Mouse (Mus musculus) Muller cell, postnatal 12 days (primary cell): ENCODE results near the gene Oxct2a.
"Not testable (repeated sequence)": the region's sequence is repeated elsewhere in the genome, so short reads cannot be mapped to it uniquely, and the experiment has no call there.

Source experiments
- DNase-seq: peaks from one replicate; pipeline ENCODE4 v3.0.0-alpha.2; 2015; ENCODE audit errors: inconsistent ontology term

The Oxct2a gene

DNA sequence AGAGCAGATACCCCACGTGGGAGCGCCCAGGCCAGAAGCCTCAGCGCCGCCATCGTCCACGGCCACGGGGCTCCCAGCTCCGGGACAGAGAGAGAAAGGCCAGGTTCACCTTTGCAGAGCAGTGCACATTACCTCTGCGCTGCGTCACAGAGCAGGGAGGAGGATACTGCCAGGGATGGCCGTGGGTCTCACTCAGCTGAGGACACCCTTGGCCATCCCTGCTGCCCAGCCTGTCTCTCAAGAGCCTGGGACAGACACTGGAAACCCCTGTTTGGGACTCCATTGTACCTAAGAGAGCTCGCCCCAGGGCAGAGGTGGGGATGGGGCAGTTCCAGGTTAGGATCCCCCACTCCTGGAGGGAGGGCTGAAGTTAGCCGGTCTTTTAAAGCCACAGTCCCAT, at the start of gene Oxct2a:
Gene Oxct2a, minus strand, starts transcription at position 101 of the 400 bp plus-strand sequence.
- DNase-seq = no peak

DNA sequence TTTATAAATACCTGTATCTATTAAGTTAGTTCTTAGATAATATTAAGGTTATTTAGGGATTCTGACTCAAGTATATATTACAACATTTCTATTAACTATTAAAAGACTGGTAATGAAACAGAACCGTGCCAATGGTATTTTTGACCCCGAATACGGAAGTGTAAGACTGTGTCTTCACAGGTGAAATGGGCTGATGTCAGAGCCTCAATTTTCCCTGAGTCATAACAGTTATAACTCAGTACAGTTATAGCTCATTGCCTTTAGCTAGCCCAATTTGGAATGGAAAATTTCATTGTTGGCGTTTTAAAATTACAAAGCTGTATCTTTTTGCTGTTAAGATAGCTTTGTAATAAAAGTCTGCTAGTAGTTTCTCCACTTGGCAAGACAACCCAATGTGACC, 40.1 kb upstream of the Oxct2a start:
- DNase-seq = no peak

DNA sequence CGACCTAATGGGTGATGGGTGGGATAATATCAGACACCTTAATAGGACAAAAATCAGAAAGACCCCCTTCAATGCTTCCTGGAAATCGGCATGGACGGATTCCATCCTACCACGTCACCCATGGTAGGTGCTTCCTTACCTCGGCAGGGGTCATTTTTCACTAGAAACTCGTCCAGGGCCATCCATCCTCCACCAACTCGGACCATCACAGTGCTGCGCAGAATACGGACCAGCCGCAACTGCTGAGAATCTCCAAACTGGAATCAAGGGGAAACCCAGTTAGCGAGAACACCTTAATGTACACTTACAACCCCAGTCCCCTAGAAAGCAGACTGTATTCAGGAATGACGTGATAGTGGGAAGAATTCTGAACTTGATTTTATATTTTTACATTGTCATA, 37.3 kb upstream of the Oxct2a start:
- no peak for DNase-seq

DNA sequence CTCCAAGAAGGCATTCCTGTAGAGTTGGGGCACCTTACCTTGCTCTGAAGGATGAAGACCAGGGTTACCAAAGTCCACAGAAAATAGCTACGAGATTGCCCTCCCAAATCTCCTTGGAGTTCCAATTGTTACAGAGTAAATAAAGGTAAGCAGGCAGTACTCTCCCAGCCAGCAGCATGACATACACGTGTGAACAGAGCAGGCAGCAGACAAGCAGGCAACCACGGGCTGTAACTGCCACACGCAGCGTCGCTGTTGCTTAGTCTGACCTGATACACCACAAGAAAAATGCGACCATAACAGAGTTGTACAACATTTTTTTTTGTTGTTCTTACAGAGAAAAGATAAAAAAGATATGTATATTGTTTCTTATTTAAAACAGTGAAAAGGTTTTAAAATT, 35.2 kb upstream of the Oxct2a start:
- no peak for DNase-seq

DNA sequence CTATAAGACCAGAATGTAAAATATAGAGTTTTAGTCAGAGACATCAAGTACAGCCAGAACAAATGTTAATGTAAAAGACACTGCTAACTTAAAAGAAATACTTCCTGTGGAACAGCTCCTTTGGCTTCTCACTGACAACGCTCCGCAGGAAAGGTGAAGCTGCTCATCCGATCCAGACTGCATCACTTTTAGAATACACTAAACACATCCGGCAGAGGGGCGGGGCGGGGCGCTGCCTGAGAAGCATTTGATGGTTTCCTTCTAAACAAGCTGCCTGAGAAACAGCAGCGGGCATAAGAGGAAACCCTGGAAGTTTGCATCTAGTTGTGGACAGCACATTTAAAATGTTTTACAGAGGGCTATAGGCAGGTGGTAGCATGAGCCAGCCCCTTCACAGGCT, 32.5 kb upstream of the Oxct2a start:
- DNase-seq = no peak

DNA sequence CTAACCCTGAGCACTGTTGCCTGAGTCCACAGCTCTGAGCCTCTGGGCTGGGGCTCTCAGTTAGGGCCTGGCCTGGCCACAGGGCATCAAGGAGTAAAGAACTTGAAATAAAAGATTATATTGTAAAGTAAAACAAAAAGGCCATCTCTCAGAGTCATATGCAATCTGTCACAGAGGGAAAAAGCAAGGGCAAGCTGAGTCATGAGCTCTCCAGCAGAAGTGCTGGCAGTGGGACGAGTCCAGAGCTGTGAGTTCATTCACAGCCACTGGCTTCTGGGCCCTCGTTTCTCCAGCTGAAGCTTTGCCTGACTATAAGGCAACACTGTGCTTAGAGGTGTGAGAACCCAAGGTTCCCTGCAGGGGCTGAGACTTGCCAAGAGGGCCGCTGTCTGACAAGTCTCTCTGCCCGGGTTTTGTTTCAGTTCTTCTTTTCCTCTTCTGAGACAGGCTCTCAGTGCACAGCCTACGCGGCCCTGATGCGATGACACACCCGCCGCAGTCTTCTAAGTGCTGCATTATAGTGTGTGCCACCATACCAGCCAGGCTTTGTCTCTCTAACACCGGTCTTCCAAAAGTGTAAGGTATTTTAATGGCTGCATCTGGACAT, 29.9 kb upstream of the Oxct2a start:
- no peak for DNase-seq

DNA sequence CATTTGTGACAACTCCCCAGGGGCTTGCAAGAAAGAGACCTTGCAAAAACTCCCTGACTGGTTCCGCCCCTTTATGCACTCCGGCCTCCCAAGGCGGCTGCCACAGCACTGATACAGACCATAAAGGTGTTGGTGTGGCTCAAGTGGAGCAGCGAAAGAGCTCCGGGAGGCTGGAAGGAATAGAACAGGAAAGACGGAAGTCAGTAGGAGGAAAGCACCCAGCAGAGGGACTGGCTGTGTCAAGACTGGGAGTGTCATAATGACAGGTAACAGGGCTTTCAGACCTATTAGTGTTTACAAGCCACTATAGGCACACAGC, 20.0 kb upstream of the Oxct2a start:
- no peak for DNase-seq

DNA sequence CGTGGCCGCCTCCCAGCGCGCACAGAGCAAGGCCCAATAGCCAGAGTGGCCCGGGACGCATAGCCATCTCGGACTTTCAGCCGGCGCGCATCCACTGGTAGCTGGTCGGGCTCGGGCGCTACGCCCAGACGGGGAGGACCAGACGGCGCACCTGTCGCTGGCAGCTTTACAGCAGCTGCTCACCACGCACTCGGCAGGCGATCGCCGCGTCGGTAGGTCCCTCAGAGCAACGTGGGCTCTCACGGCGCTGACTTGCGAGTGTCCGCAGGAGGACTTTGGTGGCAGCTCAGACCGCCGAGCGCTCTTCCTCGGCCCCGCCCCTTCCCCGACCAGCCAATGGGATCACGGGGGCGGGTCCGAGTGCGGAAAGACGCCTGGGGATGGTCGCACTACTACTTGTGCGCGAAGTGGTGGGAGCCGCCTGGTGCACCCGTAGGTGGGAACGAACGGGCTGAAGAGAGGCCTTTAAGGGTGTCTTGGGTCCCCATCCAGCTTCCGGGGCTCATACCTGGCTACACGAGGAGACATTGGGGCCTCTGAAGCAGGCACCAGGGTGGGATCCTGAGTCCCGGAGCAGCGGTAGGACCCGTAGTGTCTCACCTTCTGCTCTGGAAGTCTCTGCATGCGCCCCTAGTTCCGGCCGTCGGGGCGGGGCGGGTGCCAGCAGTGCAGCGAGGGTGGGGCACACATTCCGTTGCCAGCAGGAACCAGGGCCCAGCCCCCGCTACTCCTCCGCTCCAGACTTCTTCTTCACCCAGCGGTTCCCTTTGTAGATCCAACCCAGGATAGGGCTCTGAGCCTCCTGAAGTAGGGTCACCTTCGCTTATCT, 19.4 kb upstream of the Oxct2a start, which contains the start of gene Bmp8a:
Gene Bmp8a, minus strand, starts transcription at position 611 of the 829 bp plus-strand sequence.
- DNase-seq = peak; percentile 84

DNA sequence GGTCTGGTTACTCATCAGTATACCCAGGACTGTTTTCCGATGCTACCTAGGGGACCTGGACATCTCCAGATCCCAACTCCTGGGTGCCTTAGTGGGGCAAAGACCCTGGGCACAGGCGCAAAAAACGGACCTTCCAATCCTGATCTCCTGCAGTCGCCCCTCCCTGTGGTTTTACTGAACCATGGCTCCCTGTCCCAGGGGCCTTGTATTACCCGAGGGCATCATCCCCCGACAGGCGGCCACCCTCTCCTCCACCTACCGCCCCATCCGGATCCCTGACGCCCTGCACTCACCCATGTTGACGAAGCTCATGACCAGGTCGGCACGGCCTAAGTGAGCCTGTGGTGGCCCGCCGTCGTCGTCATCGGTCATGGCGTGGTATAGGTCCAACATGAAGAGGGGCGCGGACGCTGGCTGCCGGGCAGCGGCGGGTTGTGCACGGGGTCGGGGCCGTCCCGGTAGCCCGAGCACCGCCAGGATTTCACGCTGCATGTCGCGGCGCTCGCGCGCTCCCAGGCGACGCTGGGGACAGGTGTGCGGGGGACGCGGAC, 18.7 kb upstream of the Oxct2a start:
- no peak for DNase-seq

DNA sequence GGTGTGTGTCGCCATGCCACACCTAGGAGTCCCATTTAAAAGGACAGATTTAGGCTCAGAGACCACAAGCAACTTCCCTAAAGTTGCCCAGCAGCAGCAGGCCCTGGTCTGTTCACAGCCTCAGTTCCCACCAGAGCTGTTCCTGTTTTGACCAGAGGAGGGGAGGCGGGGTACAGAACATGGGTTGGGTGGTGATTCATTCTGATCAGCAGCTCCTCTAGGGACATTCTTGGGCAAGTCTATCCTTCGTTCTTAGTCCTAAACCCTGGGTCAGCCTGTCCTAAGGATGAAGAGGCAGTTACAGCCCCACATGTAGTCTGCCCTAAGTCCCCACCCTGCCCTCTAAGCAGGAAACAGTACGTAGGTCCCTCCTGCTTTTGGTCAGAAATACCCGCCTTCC, 16.8 kb upstream of the Oxct2a start:
- DNase-seq = peak; percentile 20

DNA sequence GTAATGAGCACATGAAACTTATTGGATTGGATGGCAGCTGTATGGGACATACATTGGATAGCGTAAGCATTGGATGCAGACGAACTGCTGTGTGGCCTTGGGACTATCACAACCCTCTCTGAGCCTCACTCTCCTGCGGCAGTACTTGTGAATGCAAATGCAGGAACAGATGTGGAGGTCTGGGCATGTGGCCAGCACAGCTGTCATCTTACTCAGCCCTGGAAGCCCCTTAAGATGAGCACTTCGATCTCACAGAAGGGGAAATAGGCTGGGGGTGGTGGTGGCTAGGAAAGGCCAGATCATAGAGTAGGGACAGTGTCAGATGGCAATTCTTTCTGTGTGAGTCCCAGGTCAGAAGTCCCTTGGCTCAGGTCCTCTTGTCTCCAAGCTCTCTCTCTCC, 14.3 kb upstream of the Oxct2a start:
- no peak for DNase-seq

DNA sequence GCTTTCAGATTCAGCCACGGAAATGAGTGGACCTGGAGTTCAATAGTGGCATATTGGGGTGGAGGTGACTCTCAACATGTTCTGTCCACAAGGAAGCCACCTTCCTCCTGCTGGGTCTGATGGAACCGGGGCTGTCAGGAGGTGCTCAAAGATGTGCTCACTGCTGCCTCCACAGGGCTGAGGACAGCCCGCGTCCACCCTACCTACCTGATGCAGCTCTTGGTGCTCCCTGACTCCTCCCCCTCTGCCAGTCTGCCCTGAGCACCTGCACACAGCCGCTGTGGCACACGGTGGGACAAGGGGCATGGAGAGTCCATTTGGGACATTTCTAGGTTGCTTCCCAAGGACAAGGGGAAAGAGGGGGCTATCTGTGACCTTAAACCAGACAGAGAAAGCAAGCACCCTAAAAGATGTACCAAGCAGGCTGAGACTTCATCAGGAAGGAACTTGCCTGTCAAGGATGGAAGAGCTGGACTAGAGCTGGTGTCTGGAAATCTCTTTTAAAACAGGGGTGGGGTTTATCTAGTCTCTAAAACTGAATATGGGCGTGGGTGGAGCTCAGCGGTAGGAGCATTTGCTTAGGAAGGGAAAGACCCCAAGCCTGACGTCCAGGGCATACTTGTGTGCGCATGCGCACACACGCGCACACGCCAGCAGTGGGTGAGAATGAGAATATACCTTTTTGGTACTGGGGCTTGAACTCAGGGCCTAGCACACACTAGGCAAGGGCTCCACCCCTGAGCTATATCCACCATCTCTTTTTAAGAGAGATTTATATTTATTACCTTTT, 12.6 kb upstream of the Oxct2a start:
- DNase-seq = no peak

DNA sequence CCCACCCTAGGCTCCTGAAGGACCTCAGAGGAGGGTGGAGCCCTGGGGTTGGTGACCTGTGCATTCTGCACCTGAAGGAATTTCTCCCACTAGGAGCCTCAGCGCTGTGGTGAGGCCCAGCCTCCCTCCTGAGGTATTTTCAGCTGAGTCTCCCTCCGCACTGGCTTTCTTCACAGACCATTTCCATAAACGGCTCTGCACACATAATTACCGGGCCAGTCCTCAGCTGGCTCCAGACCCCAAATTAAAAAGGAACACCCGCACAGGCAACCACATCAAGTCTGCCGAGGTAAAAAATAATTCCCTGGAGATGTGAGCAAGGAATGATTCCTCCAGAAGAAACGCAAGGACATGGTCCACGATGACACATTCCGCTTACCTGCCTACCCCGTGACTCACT, 11.8 kb upstream of the Oxct2a start:
- not testable (repeated sequence) for DNase-seq

DNA sequence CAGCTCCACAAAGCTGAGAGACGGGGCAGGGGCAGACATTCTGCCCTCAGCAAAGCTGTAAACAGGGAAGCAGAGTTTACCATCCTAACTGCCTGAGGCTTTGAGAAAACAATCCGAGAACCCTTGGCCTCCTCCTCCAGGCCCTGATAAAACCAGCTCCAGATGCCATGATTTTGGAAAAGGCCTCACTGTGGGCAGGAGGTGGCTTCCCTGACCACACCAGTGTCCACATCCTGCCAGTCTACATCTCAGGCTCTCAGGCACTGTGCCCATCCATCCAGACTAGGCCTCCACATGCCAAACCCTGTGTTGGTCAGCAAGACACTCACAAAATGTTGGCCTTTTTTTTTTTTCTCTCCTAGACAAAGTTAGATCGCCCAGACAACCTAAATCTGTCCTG, 10.7 kb upstream of the Oxct2a start:
- DNase-seq = no peak

DNA sequence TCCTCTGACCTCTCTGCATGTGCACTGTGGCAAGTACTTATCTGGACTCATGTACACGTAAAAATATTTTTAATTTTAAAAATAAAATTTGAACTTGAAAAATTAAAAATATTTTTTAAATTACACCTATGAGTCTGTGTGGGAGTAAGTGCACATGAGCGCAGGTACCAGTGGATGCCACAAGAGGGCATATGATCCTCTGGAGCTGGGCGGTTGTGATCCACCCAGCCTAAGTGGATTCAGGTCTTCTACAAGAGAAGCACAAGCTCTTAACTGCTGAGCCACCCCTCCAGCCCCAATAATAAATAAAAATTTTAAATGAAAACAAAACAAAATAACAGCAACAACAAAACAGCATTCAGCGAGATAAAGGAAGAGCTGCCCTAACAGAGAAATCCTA, 9.7 kb upstream of the Oxct2a start:
- no peak for DNase-seq

DNA sequence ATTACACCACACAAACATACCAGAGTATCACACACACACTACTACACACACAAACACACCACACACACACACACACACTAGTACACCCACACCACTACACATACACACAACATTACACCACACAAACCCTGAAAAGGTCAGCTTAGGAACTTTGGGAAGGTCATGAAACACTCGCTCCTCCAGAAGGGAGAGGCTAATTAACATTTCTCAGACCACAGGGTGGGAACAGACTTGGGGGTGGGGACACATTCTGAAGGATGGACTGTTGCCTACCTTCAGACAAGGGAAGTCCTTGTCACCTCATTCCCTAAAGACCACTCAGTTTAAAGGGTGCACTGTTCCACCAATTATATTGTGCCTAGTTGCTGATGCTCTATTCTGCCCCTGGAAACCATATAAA, 8.5 kb upstream of the Oxct2a start:
- DNase-seq = not testable (repeated sequence)

DNA sequence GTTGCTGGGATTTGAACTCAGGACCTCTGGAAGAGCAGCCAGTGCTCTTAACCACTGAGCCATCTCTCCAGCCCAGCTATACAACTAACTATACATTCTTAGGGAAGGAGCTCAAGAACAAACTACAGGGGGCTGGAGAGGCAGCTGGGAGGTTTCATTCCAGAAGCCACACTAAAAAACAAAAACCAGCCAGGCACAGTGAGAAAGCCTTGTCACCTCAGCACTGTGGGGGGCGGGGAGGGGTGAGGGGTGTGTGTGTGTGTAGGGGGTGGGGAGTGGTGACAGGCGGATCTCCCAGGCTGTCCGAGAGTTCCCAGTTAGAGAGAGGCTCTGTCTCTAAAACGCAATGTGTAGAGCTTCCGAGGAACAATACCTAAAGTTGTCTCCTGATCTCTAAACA, 7.9 kb upstream of the Oxct2a start:
- DNase-seq = no peak

DNA sequence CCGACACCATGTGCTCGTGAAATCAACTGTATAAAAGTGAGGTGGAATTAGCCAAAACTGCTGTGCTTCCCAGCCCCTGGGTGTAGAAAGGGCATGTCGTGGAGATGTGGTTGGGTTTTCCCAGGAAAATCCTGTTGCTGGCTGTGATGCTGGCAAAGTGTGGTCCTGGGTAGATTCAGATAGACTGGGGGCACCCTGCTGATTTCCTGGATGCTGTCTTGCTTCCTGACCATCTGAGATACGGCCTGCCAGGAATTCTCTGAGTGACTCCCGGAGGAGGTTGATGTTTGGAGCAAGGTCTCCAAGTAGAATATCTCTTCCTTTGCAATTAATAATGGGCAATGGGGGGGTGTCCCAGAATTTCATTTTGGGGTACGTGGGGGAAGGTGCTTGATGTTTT, 5.5 kb upstream of the Oxct2a start:
- DNase-seq = no peak

DNA sequence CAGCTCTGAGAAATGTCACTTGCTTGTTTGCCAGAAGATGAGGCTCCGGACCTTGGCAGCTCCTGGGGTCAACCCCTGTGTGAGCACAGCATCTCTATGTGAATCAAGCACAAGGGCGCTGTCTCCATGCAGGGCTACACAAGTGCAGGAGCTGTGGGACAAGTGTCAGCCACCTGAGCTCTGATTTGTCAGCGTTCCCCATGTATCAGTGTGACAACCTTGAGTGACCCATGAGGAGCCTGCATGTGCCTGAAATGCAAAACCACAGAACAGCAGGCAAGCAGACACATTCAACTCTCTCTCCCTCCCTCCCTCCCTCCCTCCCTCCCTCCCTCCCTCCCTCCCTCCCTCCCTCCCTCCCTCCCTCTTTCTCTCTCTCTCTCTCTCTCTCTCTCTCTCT, 4.2 kb upstream of the Oxct2a start:
- no peak for DNase-seq

DNA sequence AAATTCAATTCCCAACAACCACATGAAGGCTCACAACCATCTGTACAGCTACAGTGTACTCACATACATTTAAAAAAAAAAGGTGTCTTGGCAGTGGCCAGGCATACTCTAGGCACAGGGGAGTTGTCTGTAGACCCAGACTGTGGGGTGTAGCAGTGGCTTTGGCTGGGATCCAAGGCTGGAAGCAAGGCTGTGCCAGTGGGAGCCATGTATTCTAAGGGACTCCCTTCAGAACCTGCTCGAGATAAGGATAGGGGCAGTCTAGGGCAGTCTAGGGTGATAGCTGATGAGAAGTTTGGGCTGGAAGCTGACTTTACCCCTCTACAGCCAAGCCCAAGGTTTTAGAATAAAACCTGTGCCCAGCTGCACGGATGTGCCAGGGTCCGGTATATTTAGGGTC, 2.7 kb upstream of the Oxct2a start:
- no peak for DNase-seq

DNA sequence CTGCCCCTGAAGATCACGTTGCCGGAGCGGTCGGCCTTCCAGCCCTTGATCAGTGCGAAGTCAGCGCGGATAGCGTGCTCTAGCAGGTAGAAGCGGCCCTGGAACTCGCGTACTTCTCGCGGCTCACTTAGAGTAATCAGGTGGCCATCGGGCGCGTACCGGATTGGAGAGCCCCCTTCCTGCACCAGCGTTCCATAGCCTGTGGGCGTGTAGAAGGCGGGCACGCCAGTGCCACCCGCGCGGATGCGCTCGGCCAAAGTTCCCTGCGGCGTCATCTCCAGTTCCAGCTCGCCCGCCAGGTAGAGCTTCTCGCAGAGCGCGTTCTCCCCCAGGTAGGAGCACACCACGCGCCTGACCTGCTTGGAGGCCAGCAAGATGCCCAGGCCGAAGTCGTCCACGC, 524 bp downstream of the Oxct2a start:
- not testable (repeated sequence) for DNase-seq

DNA sequence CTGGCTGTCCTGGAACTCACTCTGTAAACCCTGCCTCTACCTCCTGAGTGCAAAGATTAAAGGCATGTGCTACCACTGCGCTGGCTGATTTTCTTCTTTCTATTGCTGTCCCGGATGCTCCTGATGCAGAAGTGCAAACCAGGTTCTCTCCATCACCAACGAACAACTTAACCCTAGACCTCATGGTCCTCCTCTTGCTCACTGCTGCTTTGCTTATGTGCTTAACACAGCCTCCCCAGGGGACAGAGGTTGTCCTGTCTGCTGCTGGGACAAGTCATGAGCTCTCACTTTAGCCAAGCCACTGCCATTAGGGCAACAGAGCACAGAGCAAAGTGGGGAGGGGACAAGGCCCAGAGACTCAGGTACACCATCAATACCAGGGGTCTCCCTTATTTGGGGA, 8.9 kb downstream of the Oxct2a start:
- DNase-seq = no peak

DNA sequence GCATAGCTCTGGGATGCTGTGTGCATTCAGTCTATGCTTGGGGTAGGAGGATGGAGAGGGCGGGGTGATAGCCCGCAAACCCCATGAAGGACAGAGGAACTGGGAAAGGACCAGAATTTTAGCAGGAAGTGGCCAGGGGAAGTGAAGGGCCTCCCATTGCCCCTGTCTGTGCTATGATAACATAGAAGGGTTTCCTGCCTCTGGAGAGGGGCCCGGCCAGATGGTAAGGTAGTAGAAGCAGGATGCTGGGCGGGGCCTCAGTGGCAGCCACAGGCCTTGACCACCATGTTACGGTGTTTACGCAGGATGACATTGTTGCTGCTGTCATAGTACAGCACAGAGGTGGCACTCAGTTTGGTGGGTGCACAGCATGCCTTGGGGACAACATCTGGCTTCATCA, 10.4 kb downstream of the Oxct2a start:
- DNase-seq = no peak
